Mouse (Mus musculus): ENCODE data around the gene Stac2. TPM values are rescaled to one million over a fixed set of nuclear protein-coding genes. Genes with fewer than 3 reads are reported as not detected.

The Stac2 gene
- polyA plus RNA-seq, 1 experiment from 2014 or later, result 1.6 TPM

- Histone ChIP-seq H3K27ac (peak within 1 kb of the TSS; percentile 92), H3K36me3 (ENCODE audit: insufficient read depth, low read length) (peaks cover 25% of the 10 kb centered on the region), H3K27me3 (ENCODE audit: insufficient read depth, low read length) (no peaks in the 10 kb centered on the region), H3K4me1 (replicated peaks; ENCODE audit: insufficient read depth, low read length) (peaks cover 6% of the 10 kb centered on the region), H3K9ac (ENCODE audit: low read depth, low read length) (peak within 1 kb of the TSS; percentile 97), H3K9me3 (replicated peaks; ENCODE audit: low read length) (no peaks in the 10 kb centered on the region), H3K4me3 (replicated peaks; ENCODE audit: low read depth, low read length) (peak within 1 kb of the TSS; percentile 88), H3K4me2 (ENCODE audit: low read length) (peak within 1 kb of the TSS; percentile 92)
- peak; percentile 96 for DNase-seq (ENCODE audit: low spot score)
- TF ChIP-seq CTCF (IDR thresholded peaks at IDR 0.05; ENCODE audit: low read depth), result no peak
- peak; percentile 66 for ATAC-seq (replicated peaks; ENCODE audit: low FRiP score, low read depth)
- WGBS, result under 1% methylated on average over 63 of the region's 69 CpGs
Measured at GRCm38 (mm10) chr11:98026570-98027296, 26.5 kb downstream of the Stac2 start, which contains the start of gene Rpl19. TSS of gene Rpl19 (plus strand) at chr11:98026710.

- no peak for TF ChIP-seq CTCF (IDR thresholded peaks at IDR 0.05; ENCODE audit: low read depth)
- Histone ChIP-seq H3K4me3 (replicated peaks; ENCODE audit: low read depth, low read length) (peak overlapping the region; percentile 88), H3K4me1 (replicated peaks; ENCODE audit: insufficient read depth, low read length) (peaks cover 6% of the 10 kb centered on the region), H3K9me3 (replicated peaks; ENCODE audit: low read length) (no peaks in the 10 kb centered on the region), H3K9ac (ENCODE audit: low read depth, low read length) (peak overlapping the region; percentile 97), H3K27ac (peak overlapping the region; percentile 92), H3K36me3 (ENCODE audit: insufficient read depth, low read length) (peaks cover 23% of the 10 kb centered on the region), H3K27me3 (ENCODE audit: insufficient read depth, low read length) (no peaks in the 10 kb centered on the region), H3K4me2 (ENCODE audit: low read length) (peak overlapping the region; percentile 92)
- ATAC-seq (replicated peaks; ENCODE audit: low FRiP score, low read depth) (no peak), DNase-seq (ENCODE audit: low spot score) (no peak)
- WGBS, result 5% methylated on average over 15 of the region's 15 CpGs
Measured at GRCm38 (mm10) chr11:98026248-98026569, 27.1 kb downstream of the Stac2 start.

- no peaks in the 10 kb centered on the region for H3K9me3 ChIP-seq (replicated peaks; ENCODE audit: low read length)
- 85% methylated on average over 3 of the region's 3 CpGs for WGBS
Measured at GRCm38 (mm10) chr11:98024516-98024915, 28.7 kb downstream of the Stac2 start.

GRCm38 (mm10) chr11:98022555-98023371 lies 30.5 kb downstream of the Stac2 start, which contains the start of gene Cacnb1:
TSS of gene Cacnb1 (minus strand) at chr11:98023034.
- H3K9me3 ChIP-seq (replicated peaks; ENCODE audit: low read length), result no peaks in the 10 kb centered on the region
- TF ChIP-seq CTCF (IDR thresholded peaks at IDR 0.05; ENCODE audit: low read depth), result no peak
- H3K9ac ChIP-seq (ENCODE audit: low read depth, low read length), result peak within 1 kb of the TSS; percentile 81
- no peaks in the 10 kb centered on the region for H3K27me3 ChIP-seq (ENCODE audit: insufficient read depth, low read length)
- WGBS, result 1% methylated on average over 50 of the region's 52 CpGs
- H3K4me3 ChIP-seq (replicated peaks; ENCODE audit: low read depth, low read length), result peak within 1 kb of the TSS; percentile 71
- DNase-seq (ENCODE audit: low spot score) (peak; percentile 84), ATAC-seq (replicated peaks; ENCODE audit: low FRiP score, low read depth) (peak; percentile 29)
- peaks cover 6% of the 10 kb centered on the region; the same call in 1 of the 2 replicates for H3K36me3 ChIP-seq (ENCODE audit: insufficient read depth, low read length)
- peak within 1 kb of the TSS; percentile 96 for H3K4me2 ChIP-seq (ENCODE audit: low read length)
- H3K4me1 ChIP-seq (replicated peaks; ENCODE audit: insufficient read depth, low read length), result peaks cover 15% of the 10 kb centered on the region
- H3K27ac ChIP-seq, result peak within 1 kb of the TSS; percentile 95

More at GRCm38 (mm10) chr11:98024516-98024915, 28.7 kb downstream of the Stac2 start:
- Histone ChIP-seq H3K27ac (no peak overlapping the region), H3K9ac (ENCODE audit: low read depth, low read length) (no peak overlapping the region), H3K36me3 (ENCODE audit: insufficient read depth, low read length) (peaks cover 7% of the 10 kb centered on the region), H3K4me1 (replicated peaks; ENCODE audit: insufficient read depth, low read length) (peaks cover 15% of the 10 kb centered on the region), H3K27me3 (ENCODE audit: insufficient read depth, low read length) (no peaks in the 10 kb centered on the region), H3K4me2 (ENCODE audit: low read length) (no peak overlapping the region), H3K4me3 (replicated peaks; ENCODE audit: low read depth, low read length) (no peak overlapping the region)
- DNase-seq (ENCODE audit: low spot score) (no peak), ATAC-seq (replicated peaks; ENCODE audit: low FRiP score, low read depth) (no peak)
- no peak for TF ChIP-seq CTCF (IDR thresholded peaks at IDR 0.05; ENCODE audit: low read depth)

GRCm38 (mm10) chr11:98022253-98022554 lies 31.1 kb downstream of the Stac2 start:
- DNase-seq (ENCODE audit: low spot score), result no peak
- no peaks in the 10 kb centered on the region for H3K27me3 ChIP-seq (ENCODE audit: insufficient read depth, low read length)
- H3K9ac ChIP-seq (ENCODE audit: low read depth, low read length), result peak overlapping the region; percentile 81
- peak overlapping the region; percentile 95 for H3K27ac ChIP-seq
- WGBS, result 2% methylated on average over 23 of the region's 23 CpGs
- peaks cover 10% of the 10 kb centered on the region; the same call in 1 of the 2 replicates for H3K36me3 ChIP-seq (ENCODE audit: insufficient read depth, low read length)
- H3K4me2 ChIP-seq (ENCODE audit: low read length), result peak overlapping the region; percentile 96
- TF ChIP-seq CTCF (IDR thresholded peaks at IDR 0.05; ENCODE audit: low read depth), result no peak
- H3K4me3 ChIP-seq (replicated peaks; ENCODE audit: low read depth, low read length), result peak overlapping the region; percentile 71
- peak; percentile 15 for ATAC-seq (replicated peaks; ENCODE audit: low FRiP score, low read depth)
- no peaks in the 10 kb centered on the region for H3K9me3 ChIP-seq (replicated peaks; ENCODE audit: low read length)
- H3K4me1 ChIP-seq (replicated peaks; ENCODE audit: insufficient read depth, low read length), result peaks cover 15% of the 10 kb centered on the region

GRCm38 (mm10) chr11:98021565-98022252 lies 31.6 kb downstream of the Stac2 start:
- TF ChIP-seq CTCF (IDR thresholded peaks at IDR 0.05; ENCODE audit: low read depth), result 0 out of 2 replicates have a peak, but pooled peaks have one; percentile 8
- Histone ChIP-seq H3K27me3 (ENCODE audit: insufficient read depth, low read length) (no peaks in the 10 kb centered on the region), H3K4me1 (replicated peaks; ENCODE audit: insufficient read depth, low read length) (peaks cover 15% of the 10 kb centered on the region), H3K9ac (ENCODE audit: low read depth, low read length) (peak overlapping the region; percentile 81), H3K4me2 (ENCODE audit: low read length) (peak overlapping the region; percentile 96), H3K4me3 (replicated peaks; ENCODE audit: low read depth, low read length) (peak overlapping the region; percentile 71), H3K9me3 (replicated peaks; ENCODE audit: low read length) (no peaks in the 10 kb centered on the region), H3K27ac (peak overlapping the region; percentile 95), H3K36me3 (ENCODE audit: insufficient read depth, low read length) (peaks cover 13% of the 10 kb centered on the region; the same call in 1 of the 2 replicates)
- ATAC-seq (replicated peaks; ENCODE audit: low FRiP score, low read depth) (peak; percentile 37), DNase-seq (ENCODE audit: low spot score) (peak; percentile 78)
- WGBS, result 3% methylated on average over 33 of the region's 34 CpGs
